Mouse (Mus musculus): ENCODE data around the gene Pafah1b1. TPM values are rescaled to one million over a fixed set of nuclear protein-coding genes. Genes with fewer than 3 reads are reported as not detected.

The Pafah1b1 gene
- polyA plus RNA-seq, 1 experiment, result 53.4 TPM

- TF ChIP-seq POLR2A (IDR thresholded peaks at IDR 0.05; ENCODE audit: control insufficient read depth, low read depth, low read length), result no peak
- no peak overlapping the region for H3K4me3 ChIP-seq (ENCODE audit: control insufficient read depth, low read depth, low read length)
- no peaks in the 10 kb centered on the region; the same call in 1 of the 2 replicates for H3K4me1 ChIP-seq (ENCODE audit: control insufficient read depth, insufficient read depth, low read length)
- H3K27ac ChIP-seq (ENCODE audit: control insufficient read depth, insufficient read depth, low read depth, low read length), result no peak overlapping the region
- no peaks in the 10 kb centered on the region for H3K27me3 ChIP-seq (ENCODE audit: control insufficient read depth, insufficient read depth, low read length)
- no peaks in the 10 kb centered on the region for H3K36me3 ChIP-seq (ENCODE audit: control insufficient read depth, insufficient read depth, low read length)
These were observed 3.3 kb downstream of the Pafah1b1 start for GRCm38 (mm10) chr11:74721141-74721540.

DNA sequence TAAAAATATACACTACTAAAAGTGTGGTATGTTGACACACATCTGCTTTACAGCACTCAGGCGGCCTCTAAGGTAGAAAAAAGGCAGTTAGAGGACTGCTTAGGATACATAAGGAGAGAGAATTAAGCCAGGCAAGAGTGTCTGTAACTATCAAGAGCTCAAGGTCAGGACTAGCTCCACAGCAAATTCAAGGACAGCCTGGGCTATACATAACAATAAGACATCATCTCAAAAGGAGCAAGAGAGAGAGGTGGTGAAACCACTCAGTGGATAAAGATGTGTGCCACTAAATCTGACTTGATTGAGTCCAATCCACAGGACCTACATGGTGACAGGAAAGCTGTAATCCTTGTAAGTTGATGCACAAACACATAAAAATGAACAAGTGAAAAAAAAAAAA lies 3.8 kb downstream of the Pafah1b1 start:
- Histone ChIP-seq H3K4me3 (ENCODE audit: control insufficient read depth, low read depth, low read length) (no peak overlapping the region), H3K4me1 (ENCODE audit: control insufficient read depth, insufficient read depth, low read length) (no peaks in the 10 kb centered on the region; the same call in 1 of the 2 replicates), H3K27me3 (ENCODE audit: control insufficient read depth, insufficient read depth, low read length) (no peaks in the 10 kb centered on the region), H3K27ac (ENCODE audit: control insufficient read depth, insufficient read depth, low read depth, low read length) (no peak overlapping the region), H3K36me3 (ENCODE audit: control insufficient read depth, insufficient read depth, low read length) (no peaks in the 10 kb centered on the region)
- TF ChIP-seq POLR2A (IDR thresholded peaks at IDR 0.05; ENCODE audit: control insufficient read depth, low read depth, low read length) (no peak), CTCF (IDR thresholded peaks at IDR 0.05; ENCODE audit: control insufficient read depth, insufficient read depth, insufficient replicate concordance, low read depth, low read length) (no peak)

DNA sequence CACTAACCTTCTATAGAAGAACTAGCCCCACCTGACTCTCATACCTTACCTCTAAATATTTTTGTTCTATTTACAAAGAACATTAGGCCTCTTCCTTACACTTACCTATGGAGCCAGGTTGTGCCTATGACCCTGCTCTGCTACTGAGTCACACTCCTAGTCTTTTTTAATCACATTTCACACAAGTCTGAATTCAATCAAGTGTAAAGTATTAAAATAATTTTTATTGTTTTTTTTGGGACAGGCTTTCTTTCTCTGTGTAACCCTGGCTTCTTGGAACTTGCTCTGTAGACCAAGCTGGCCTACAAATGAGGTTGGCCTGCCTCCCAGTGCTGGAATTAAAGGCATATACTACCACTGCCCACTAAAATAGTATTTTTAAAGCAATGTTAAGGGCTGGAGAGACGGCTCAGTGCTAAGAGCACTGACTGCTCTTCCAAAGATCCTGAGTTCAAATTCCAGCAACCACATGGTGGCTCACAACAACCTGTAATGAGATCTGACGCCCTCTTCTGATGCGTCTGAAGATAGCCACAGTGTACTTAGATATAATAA lies 8.4 kb downstream of the Pafah1b1 start:
- Histone ChIP-seq H3K27me3 (ENCODE audit: control insufficient read depth, insufficient read depth, low read length) (no peaks in the 10 kb centered on the region), H3K4me1 (ENCODE audit: control insufficient read depth, insufficient read depth, low read length) (no peaks in the 10 kb centered on the region), H3K36me3 (ENCODE audit: control insufficient read depth, insufficient read depth, low read length) (no peaks in the 10 kb centered on the region), H3K4me3 (ENCODE audit: control insufficient read depth, low read depth, low read length) (no peak overlapping the region), H3K27ac (ENCODE audit: control insufficient read depth, insufficient read depth, low read depth, low read length) (no peak overlapping the region)
- TF ChIP-seq CTCF (IDR thresholded peaks at IDR 0.05; ENCODE audit: control insufficient read depth, insufficient read depth, insufficient replicate concordance, low read depth, low read length), result no peak
- TF ChIP-seq POLR2A (IDR thresholded peaks at IDR 0.05; ENCODE audit: control insufficient read depth, low read depth, low read length), result no peak

GRCm38 (mm10) chr11:74710671-74711070 lies 13.8 kb downstream of the Pafah1b1 start:
- Histone ChIP-seq H3K4me1 (ENCODE audit: control insufficient read depth, insufficient read depth, low read length) (no peaks in the 10 kb centered on the region), H3K27ac (ENCODE audit: control insufficient read depth, insufficient read depth, low read depth, low read length) (no peak overlapping the region), H3K36me3 (ENCODE audit: control insufficient read depth, insufficient read depth, low read length) (no peaks in the 10 kb centered on the region), H3K4me3 (ENCODE audit: control insufficient read depth, low read depth, low read length) (no peak overlapping the region), H3K27me3 (ENCODE audit: control insufficient read depth, insufficient read depth, low read length) (no peaks in the 10 kb centered on the region)
- TF ChIP-seq CTCF (IDR thresholded peaks at IDR 0.05; ENCODE audit: control insufficient read depth, insufficient read depth, insufficient replicate concordance, low read depth, low read length) (no peak), POLR2A (IDR thresholded peaks at IDR 0.05; ENCODE audit: control insufficient read depth, low read depth, low read length) (no peak)

GRCm38 (mm10) chr11:74708781-74709180 lies 15.7 kb downstream of the Pafah1b1 start:
- Histone ChIP-seq H3K36me3 (ENCODE audit: control insufficient read depth, insufficient read depth, low read length) (no peaks in the 10 kb centered on the region), H3K27ac (ENCODE audit: control insufficient read depth, insufficient read depth, low read depth, low read length) (no peak overlapping the region), H3K4me3 (ENCODE audit: control insufficient read depth, low read depth, low read length) (no peak overlapping the region), H3K27me3 (ENCODE audit: control insufficient read depth, insufficient read depth, low read length) (no peaks in the 10 kb centered on the region), H3K4me1 (ENCODE audit: control insufficient read depth, insufficient read depth, low read length) (no peaks in the 10 kb centered on the region)
- TF ChIP-seq CTCF (IDR thresholded peaks at IDR 0.05; ENCODE audit: control insufficient read depth, insufficient read depth, insufficient replicate concordance, low read depth, low read length), result no peak
- no peak for TF ChIP-seq POLR2A (IDR thresholded peaks at IDR 0.05; ENCODE audit: control insufficient read depth, low read depth, low read length)

DNA sequence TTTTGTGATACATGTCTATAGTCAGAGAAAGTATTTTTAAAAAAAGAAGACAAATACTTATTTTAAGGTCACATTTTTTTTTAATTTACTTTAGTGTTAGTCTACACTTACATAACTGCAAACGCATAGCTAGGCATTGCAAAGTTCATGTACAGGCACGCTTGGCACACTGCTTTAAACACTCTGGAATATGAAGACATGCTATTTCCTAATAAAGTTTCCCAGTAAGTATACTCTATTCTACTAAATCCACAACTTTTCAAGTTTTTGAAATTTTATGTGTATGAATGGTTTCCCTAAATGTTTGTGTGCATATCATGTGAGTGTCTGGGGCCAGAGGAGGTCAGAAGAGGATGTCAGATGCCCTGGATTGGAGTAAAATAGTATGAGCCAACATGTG lies 20.4 kb downstream of the Pafah1b1 start:
- Histone ChIP-seq H3K36me3 (ENCODE audit: control insufficient read depth, insufficient read depth, low read length) (no peaks in the 10 kb centered on the region), H3K4me3 (ENCODE audit: control insufficient read depth, low read depth, low read length) (no peak overlapping the region), H3K27ac (ENCODE audit: control insufficient read depth, insufficient read depth, low read depth, low read length) (no peak overlapping the region), H3K4me1 (ENCODE audit: control insufficient read depth, insufficient read depth, low read length) (no peaks in the 10 kb centered on the region), H3K27me3 (ENCODE audit: control insufficient read depth, insufficient read depth, low read length) (no peaks in the 10 kb centered on the region)
- TF ChIP-seq CTCF (IDR thresholded peaks at IDR 0.05; ENCODE audit: control insufficient read depth, insufficient read depth, insufficient replicate concordance, low read depth, low read length) (no peak), POLR2A (IDR thresholded peaks at IDR 0.05; ENCODE audit: control insufficient read depth, low read depth, low read length) (no peak)

DNA sequence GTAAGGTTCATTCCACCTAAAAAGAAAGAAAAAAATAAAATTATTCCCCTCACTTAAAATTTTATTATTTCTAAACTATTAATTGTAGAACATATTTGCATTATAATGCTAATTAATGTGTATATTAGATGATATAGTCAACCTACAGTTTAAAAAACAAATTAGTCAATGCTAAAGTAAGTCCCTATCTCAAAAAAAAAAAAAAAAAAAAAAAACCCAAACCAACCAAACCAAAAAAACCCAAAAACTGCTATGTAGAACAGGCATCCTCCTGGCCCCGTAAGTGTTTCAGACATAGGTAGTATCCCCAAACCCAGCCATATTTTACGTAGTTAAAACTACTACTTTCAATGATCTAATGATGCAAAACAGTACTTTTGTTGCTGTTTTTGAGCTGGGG lies 25.0 kb downstream of the Pafah1b1 start:
- Histone ChIP-seq H3K36me3 (ENCODE audit: control insufficient read depth, insufficient read depth, low read length) (no peaks in the 10 kb centered on the region), H3K27me3 (ENCODE audit: control insufficient read depth, insufficient read depth, low read length) (no peaks in the 10 kb centered on the region), H3K4me1 (ENCODE audit: control insufficient read depth, insufficient read depth, low read length) (no peaks in the 10 kb centered on the region), H3K4me3 (ENCODE audit: control insufficient read depth, low read depth, low read length) (no peak overlapping the region), H3K27ac (ENCODE audit: control insufficient read depth, insufficient read depth, low read depth, low read length) (no peak overlapping the region)
- no peak for TF ChIP-seq CTCF (IDR thresholded peaks at IDR 0.05; ENCODE audit: control insufficient read depth, insufficient read depth, insufficient replicate concordance, low read depth, low read length)
- no peak for TF ChIP-seq POLR2A (IDR thresholded peaks at IDR 0.05; ENCODE audit: control insufficient read depth, low read depth, low read length)

GRCm38 (mm10) chr11:74692151-74692550 lies 32.3 kb downstream of the Pafah1b1 start:
- Histone ChIP-seq H3K4me1 (ENCODE audit: control insufficient read depth, insufficient read depth, low read length) (no peaks in the 10 kb centered on the region), H3K36me3 (ENCODE audit: control insufficient read depth, insufficient read depth, low read length) (peaks cover 1% of the 10 kb centered on the region; the same call in 1 of the 2 replicates), H3K4me3 (ENCODE audit: control insufficient read depth, low read depth, low read length) (no peak overlapping the region), H3K27ac (ENCODE audit: control insufficient read depth, insufficient read depth, low read depth, low read length) (no peak overlapping the region), H3K27me3 (ENCODE audit: control insufficient read depth, insufficient read depth, low read length) (no peaks in the 10 kb centered on the region)
- TF ChIP-seq CTCF (IDR thresholded peaks at IDR 0.05; ENCODE audit: control insufficient read depth, insufficient read depth, insufficient replicate concordance, low read depth, low read length), result no peak

Measured in testis, adult 2 months (tissue).